Mouse (Mus musculus) heart, postnatal 4 days (tissue): ENCODE measurements around the gene Fut4. TPM values are rescaled to one million over a fixed set of nuclear protein-coding genes. Genes with fewer than 3 reads are reported as not detected.
"Not testable (repeated sequence)": the region's sequence is repeated elsewhere in the genome, so short reads cannot be mapped to it uniquely, and the experiment has no call there.

Experiments
- DNase-seq: peaks from one replicate; pipeline ENCODE4 v3.0.0; 2021
- total RNA-seq, 2 experiments: library from RNA; stranded (reverse); gene quantifications; 2 replicates each; pipeline ENCODE4 v1.2.3; 2021

Fut4 gene
- total RNA-seq, 2 experiments from 2014 or later = 0.91 to 0.95 TPM

- DNase-seq = no peak
Observed at GRCm38 (mm10) chr9:14724755-14725420, 27.3 kb downstream of the Fut4 start.

GRCm38 (mm10) chr9:14721610-14722009 is 30.6 kb downstream of the Fut4 start:
- DNase-seq = no peak

- DNase-seq = no peak
Observed at GRCm38 (mm10) chr9:14720384-14720783, 31.8 kb downstream of the Fut4 start.

DNA sequence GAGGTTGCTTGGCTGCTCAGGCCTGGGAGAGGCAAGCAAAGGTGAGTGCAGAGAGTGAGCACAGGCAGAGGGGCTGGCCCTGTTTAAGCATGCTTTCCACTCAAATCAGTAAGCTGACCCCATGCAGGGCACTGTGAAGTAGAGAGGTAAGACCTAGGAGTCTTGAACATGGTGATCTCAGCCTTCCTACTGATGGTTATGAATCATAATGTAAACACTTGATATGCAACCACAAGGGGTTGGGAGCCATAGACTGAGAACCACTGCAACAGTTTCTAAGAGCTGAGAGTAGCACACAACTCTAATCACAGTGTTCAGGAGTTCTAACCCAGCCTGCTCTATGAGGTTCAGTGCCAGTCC is 33.9 kb downstream of the Fut4 start:
- DNase-seq = no peak

- DNase-seq = peak; percentile 47
Observed at GRCm38 (mm10) chr9:14717689-14718331, 34.4 kb downstream of the Fut4 start.

GRCm38 (mm10) chr9:14715258-14715657 is 36.9 kb downstream of the Fut4 start:
- DNase-seq = no peak

DNA sequence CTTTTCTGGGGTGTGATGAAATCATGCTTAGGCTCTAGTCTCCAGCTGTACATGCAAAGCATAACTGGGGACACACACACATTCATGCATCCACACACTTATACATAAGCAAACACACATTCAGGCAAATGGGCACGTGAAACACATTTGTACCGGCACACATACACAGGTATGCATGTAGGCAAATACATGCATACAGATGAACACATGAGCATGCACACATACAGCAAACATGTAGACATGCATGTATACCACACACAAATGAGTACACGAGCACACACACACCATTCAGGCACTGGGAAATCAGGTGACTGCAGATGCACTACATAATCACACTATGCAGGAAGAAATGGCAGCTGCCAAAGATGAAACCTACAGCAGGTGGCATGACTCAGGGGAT is 41.3 kb downstream of the Fut4 start:
- no peak for DNase-seq

- DNase-seq = no peak
Observed at GRCm38 (mm10) chr9:14705321-14706162, 46.7 kb downstream of the Fut4 start.

- not testable (repeated sequence) for DNase-seq
Observed at GRCm38 (mm10) chr9:14700795-14701194, 51.4 kb downstream of the Fut4 start.

DNA sequence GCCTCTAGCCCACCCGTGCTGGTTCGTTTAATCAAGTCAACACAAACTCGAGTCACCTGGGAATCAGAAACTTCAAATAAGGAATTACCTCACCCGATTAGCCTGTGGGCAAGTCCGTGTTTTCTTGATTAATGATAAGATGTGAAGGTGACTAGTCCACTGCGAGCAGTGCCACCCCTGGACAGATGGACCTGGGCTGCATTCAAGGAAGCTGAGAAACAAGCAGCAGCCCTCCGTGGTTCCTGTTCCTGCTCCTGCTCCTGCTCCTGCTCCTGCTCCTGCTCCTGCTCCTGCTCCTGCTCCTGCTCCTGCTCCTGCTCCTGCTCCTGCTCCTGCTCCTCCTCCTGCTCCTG is 52.9 kb downstream of the Fut4 start:
- no peak for DNase-seq

- DNase-seq = peak; percentile 95
Observed at GRCm38 (mm10) chr9:14698582-14699287, 53.5 kb downstream of the Fut4 start.

Other genes starting within 250 kb of the Fut4 start
- 10 to 100 TPM; 60.5 TPM for gene Amotl1, start 107.3 kb downstream of the Fut4 start, total RNA-seq
- not detected for gene Piwil4, start 11.7 kb downstream of the Fut4 start, total RNA-seq
- not detected for gene 1700012B09Rik, start 18.6 kb upstream of the Fut4 start, total RNA-seq
- gene Mre11a, start 32.3 kb upstream of the Fut4 start, total RNA-seq = 10 to 100 TPM; 16.6 to 21.9 TPM
- 10 to 100 TPM; 11.3 to 12.7 TPM for gene Ankrd49, start 32.5 kb upstream of the Fut4 start, total RNA-seq
- gene Gpr83, start 107.8 kb upstream of the Fut4 start, total RNA-seq = not detected
- gene Izumo1r, start 151.6 kb upstream of the Fut4 start, total RNA-seq = not detected